Mouse (Mus musculus) right cerebral cortex, postnatal 36 days (tissue): ENCODE results near the gene Slc25a22.

Source experiments
- DNase-seq, 2 experiments: peaks; one replicate each; pipeline ENCODE4 v3.0.0; 2022; ENCODE audit warnings: low spot score in 2 of 2, mixed read lengths in 1 of 2

The Slc25a22 gene

GRCm38 (mm10) chr7:141472226-141472625 lies 34.5 kb upstream of the Slc25a22 start:
- DNase-seq: no peak

- no peak for DNase-seq
Observed at GRCm38 (mm10) chr7:141471236-141471635, 33.5 kb upstream of the Slc25a22 start.

GRCm38 (mm10) chr7:141470637-141470944 lies 32.9 kb upstream of the Slc25a22 start:
- no peak for DNase-seq

GRCm38 (mm10) chr7:141469901-141470636 lies 32.4 kb upstream of the Slc25a22 start:
- no peak for DNase-seq

- no peak for DNase-seq
Observed at GRCm38 (mm10) chr7:141469352-141469751, 31.7 kb upstream of the Slc25a22 start.

- no peak for DNase-seq
Observed at GRCm38 (mm10) chr7:141468522-141469211, 31.0 kb upstream of the Slc25a22 start.

- no peak for DNase-seq
Observed at GRCm38 (mm10) chr7:141468164-141468521, 30.5 kb upstream of the Slc25a22 start.

GRCm38 (mm10) chr7:141467230-141468030 lies 29.7 kb upstream of the Slc25a22 start, which contains the start of gene Cd151:
TSS of gene Cd151 (plus strand) at chr7:141467392.
- DNase-seq: no peak

- DNase-seq: no peak
Observed at GRCm38 (mm10) chr7:141466607-141467148, 29.0 kb upstream of the Slc25a22 start.

GRCm38 (mm10) chr7:141466045-141466394 lies 28.3 kb upstream of the Slc25a22 start:
- DNase-seq: no peak

- DNase-seq: no peak
Observed at GRCm38 (mm10) chr7:141465388-141466044, 27.8 kb upstream of the Slc25a22 start.

GRCm38 (mm10) chr7:141464603-141465201 lies 27.0 kb upstream of the Slc25a22 start:
- DNase-seq: no peak

- DNase-seq: no peak
Observed at GRCm38 (mm10) chr7:141463824-141464602, 26.3 kb upstream of the Slc25a22 start.

GRCm38 (mm10) chr7:141462333-141462821 lies 24.7 kb upstream of the Slc25a22 start:
- no peak for DNase-seq

GRCm38 (mm10) chr7:141461521-141462332 lies 24.0 kb upstream of the Slc25a22 start:
- no peak for DNase-seq

- DNase-seq: no peak
Observed at GRCm38 (mm10) chr7:141460391-141461113, 22.9 kb upstream of the Slc25a22 start, which contains the start of gene Cracr2b. TSS of gene Cracr2b (plus strand) at chr7:141461094.

GRCm38 (mm10) chr7:141460001-141460390 lies 22.3 kb upstream of the Slc25a22 start:
- no peak for DNase-seq

- no peak for DNase-seq
Observed at GRCm38 (mm10) chr7:141459301-141459711, 21.6 kb upstream of the Slc25a22 start.

GRCm38 (mm10) chr7:141458661-141459060 lies 21.0 kb upstream of the Slc25a22 start:
- no peak for DNase-seq
